Mouse (Mus musculus): ENCODE data around the gene Ddrgk1. TPM values are rescaled to one million over a fixed set of nuclear protein-coding genes. Genes with fewer than 3 reads are reported as not detected.

The Ddrgk1 gene
- polyA plus RNA-seq, 1 experiment, result 134 TPM

- TF ChIP-seq CTCF (IDR thresholded peaks at IDR 0.05; ENCODE audit: low read depth, low read length), result peak; percentile 34; the same call in 1 of the 2 replicates
- no peak for TF ChIP-seq POLR2A (IDR thresholded peaks at IDR 0.05; ENCODE audit: borderline replicate concordance, low read depth, low read length)
- Histone ChIP-seq H3K27ac (ENCODE audit: insufficient read depth, low read depth, low read length) (no peak overlapping the region), H3K4me1 (ENCODE audit: control insufficient read depth, insufficient read depth, low read length) (no peaks in the 10 kb centered on the region), H3K4me3 (ENCODE audit: insufficient read depth, low read length) (no peak overlapping the region)
These were observed 51.4 kb downstream of the Ddrgk1 start for GRCm38 (mm10) chr2:130613091-130613490.

Other genes with a start within 250 kb of the Ddrgk1 start
- 121 and 124 TPM in 2 replicates for gene Vps16, start 240.3 kb downstream of the Ddrgk1 start, polyA plus RNA-seq (2012; ENCODE audit: insufficient read depth, insufficient read length, missing spikeins)
- gene Pced1a, start 240.0 kb downstream of the Ddrgk1 start, polyA plus RNA-seq (2012; ENCODE audit: insufficient read depth, insufficient read length, missing spikeins), result 14.1 and 15.7 TPM in 2 replicates
- gene Ptpra, start 214.4 kb downstream of the Ddrgk1 start, polyA plus RNA-seq (2012; ENCODE audit: insufficient read depth, insufficient read length, missing spikeins), result 195 and 229 TPM in 2 replicates
- 28.3 and 30.0 TPM in 2 replicates for gene Mrps26, start 100.9 kb downstream of the Ddrgk1 start, polyA plus RNA-seq (2012; ENCODE audit: insufficient read depth, insufficient read length, missing spikeins)
- gene Oxt, start 88.5 kb downstream of the Ddrgk1 start, polyA plus RNA-seq (2012; ENCODE audit: insufficient read depth, insufficient read length, missing spikeins), result not detected in 2 replicates
- not detected in 2 replicates for gene Avp, start 82.1 kb downstream of the Ddrgk1 start, polyA plus RNA-seq (2012; ENCODE audit: insufficient read depth, insufficient read length, missing spikeins)
- 4.4 and 6.1 TPM in 2 replicates for gene Fastkd5, start 34.6 kb downstream of the Ddrgk1 start, polyA plus RNA-seq (2012; ENCODE audit: insufficient read depth, insufficient read length, missing spikeins)
- 5.0 and 6.1 TPM in 2 replicates for gene Ubox5, start 34.6 kb downstream of the Ddrgk1 start, polyA plus RNA-seq (2012; ENCODE audit: insufficient read depth, insufficient read length, missing spikeins)
- gene Lzts3, start 21.9 kb downstream of the Ddrgk1 start, polyA plus RNA-seq (2012; ENCODE audit: insufficient read depth, insufficient read length, missing spikeins), result 2.8 and 3.3 TPM in 2 replicates
- gene Itpa, start 3.0 kb upstream of the Ddrgk1 start, polyA plus RNA-seq (2012; ENCODE audit: insufficient read depth, insufficient read length, missing spikeins), result 22.7 and 23.7 TPM in 2 replicates
- 0.34 and 0.65 TPM in 2 replicates for gene Slc4a11, start 32.9 kb upstream of the Ddrgk1 start, polyA plus RNA-seq (2012; ENCODE audit: insufficient read depth, insufficient read length, missing spikeins)
- 22.8 and 27.0 TPM in 2 replicates for gene 4930402H24Rik, start 241.7 kb upstream of the Ddrgk1 start, polyA plus RNA-seq (2012; ENCODE audit: insufficient read depth, insufficient read length, missing spikeins)
- 11.0 and 11.5 TPM in 2 replicates for gene Atrn, start 241.8 kb upstream of the Ddrgk1 start, polyA plus RNA-seq (2012; ENCODE audit: insufficient read depth, insufficient read length, missing spikeins)